Mouse (Mus musculus) cortical plate, adult 2 months (tissue): ENCODE measurements around the gene Selenbp2.
"Not testable (repeated sequence)": the region's sequence is repeated elsewhere in the genome, so short reads cannot be mapped to it uniquely, and the experiment has no call there.

Experiments used
- CTCF ChIP-seq: fragments of 200-500 bp; IDR thresholded peaks from 2 replicates; pipeline ENCODE4 v1.5.1; 2011; ENCODE audit warnings: mild to moderate bottlenecking, control low read depth, low read length; ENCODE audit not compliant: insufficient read depth; ENCODE audit errors: extremely low read depth
- POLR2A ChIP-seq: fragments of 200-500 bp; IDR thresholded peaks from 2 replicates; pipeline ENCODE4 v1.6.1; 2011; ENCODE audit warnings: mild to moderate bottlenecking, low read length, control low read depth; ENCODE audit not compliant: insufficient read depth; ENCODE audit errors: extremely low read depth

DNA sequence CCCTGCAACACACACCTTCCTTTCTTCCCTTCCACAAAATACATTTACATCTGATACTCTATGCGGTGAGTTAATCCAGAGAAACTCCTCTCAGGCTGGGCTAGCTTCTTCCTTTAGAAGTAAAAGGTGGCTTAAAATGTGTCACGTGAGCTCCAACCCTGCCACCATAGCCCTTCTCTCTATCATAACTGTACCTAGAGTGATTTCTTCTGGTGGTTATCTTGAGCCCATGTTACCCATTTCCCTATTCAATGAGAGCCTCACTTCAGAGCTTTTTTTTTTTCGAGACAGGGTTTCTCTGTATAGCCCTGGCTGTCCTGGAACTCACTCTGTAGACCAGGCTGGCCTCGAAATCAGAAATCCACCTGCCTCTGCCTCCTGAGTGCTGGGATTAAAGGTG, 1.7 kb upstream of the Selenbp2 start:
- TF ChIP-seq POLR2A, CTCF: not testable (repeated sequence)
